Mouse (Mus musculus): ENCODE measurements at regions not wholly inside any gene's neighbourhood (a gene's known extent, or its start where the extent isn't known, plus 50 kb on each side); places are given as distances from the start of the nearest gene placed in this dataset.

GRCm38 (mm10) chr12:25785646-25786606 lies 629.1 kb downstream of the Rnf144a start:
- DNase-seq (ENCODE audit: low spot score in 2 of 2) = no peak

- DNase-seq (ENCODE audit: low spot score in 2 of 2) = no peak
Observed at GRCm38 (mm10) chr12:25784401-25784800, 630.7 kb downstream of the Rnf144a start.

DNA sequence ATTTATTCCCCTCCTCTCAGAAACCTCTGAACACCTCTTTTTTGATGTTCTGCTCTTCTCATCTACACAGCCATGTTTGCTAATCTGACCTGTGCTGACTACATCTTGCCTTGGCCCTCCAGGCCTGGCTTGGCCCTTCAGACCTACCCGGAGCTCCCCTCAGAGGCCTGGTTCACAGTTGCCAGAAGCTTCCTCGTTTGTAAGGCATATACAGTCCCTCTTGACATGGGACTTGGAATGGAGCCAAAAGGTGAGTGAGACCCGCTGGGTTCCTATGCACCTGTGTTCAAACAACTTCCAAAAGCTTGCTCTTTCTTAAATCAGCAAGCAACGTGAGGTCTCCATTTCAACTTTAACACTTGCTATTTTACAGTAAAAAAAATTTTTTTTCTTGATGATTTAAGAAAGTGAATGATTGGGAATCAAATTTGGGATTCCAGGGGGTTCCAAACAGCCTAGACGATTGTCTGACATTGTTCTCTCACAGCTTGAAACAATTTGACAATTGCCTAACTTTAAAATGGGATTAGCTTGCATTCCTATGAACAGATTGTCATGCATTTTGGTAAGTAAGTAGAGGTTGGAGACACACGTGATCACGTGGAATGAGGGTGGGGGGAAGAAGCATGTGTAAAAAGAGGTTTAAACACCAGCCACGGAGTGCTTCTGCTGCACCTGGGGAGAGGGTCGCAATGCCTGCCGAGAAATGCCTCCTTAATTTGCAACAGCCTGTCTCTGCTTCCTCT lies 631.9 kb downstream of the Rnf144a start:
- DNase-seq (ENCODE audit: low spot score in 2 of 2) = no peak

DNA sequence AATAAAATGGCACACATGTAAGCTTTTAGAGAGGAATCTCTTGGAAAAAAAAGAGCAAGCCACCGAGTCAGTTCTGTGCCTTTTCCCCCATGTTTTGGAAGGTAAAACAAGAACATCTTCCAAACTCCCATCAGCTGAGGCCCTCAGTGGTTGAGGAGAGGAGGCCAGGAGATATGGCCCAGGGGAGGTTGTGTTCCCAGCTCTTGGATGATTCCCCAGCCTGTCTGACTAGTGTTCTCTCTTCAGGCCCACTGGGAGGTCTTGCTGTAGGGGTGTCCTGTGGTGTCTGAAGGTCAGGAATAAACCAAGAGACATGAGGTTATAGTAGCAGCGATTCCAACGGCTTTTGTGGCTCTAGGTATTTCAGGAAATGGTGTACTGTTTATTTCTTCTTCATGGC lies 643.2 kb downstream of the Rnf144a start:
- DNase-seq (ENCODE audit: low spot score in 2 of 2) = no peak

- no peak for DNase-seq (ENCODE audit: low spot score in 2 of 2)
Observed at GRCm38 (mm10) chr12:25768644-25769043, 646.4 kb downstream of the Rnf144a start.

GRCm38 (mm10) chr12:25763061-25763460 lies 652.0 kb downstream of the Rnf144a start:
- DNase-seq (ENCODE audit: low spot score in 2 of 2) = peak; percentile 26 to 40

DNA sequence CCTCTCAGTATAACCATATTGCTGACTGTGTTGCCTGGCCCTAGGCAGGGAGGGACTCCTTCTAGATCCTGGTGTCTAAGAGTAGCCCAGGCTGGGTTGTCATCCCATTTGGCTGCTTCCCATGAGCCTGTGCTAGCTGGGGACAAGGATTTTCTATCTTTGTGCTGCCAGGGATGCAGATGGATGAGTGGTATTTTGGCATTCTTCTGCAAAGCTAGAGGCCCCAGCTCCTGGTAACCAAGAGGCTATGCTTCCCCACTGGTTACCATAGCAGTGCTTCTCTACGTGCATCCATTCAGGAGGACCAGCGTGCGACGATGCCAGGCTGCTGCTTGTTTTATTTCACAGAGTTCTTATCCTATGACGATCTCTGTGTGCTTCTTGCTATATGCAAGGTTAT lies 658.0 kb downstream of the Rnf144a start:
- DNase-seq (ENCODE audit: low spot score in 2 of 2) = peak; percentile 3 to 24

DNA sequence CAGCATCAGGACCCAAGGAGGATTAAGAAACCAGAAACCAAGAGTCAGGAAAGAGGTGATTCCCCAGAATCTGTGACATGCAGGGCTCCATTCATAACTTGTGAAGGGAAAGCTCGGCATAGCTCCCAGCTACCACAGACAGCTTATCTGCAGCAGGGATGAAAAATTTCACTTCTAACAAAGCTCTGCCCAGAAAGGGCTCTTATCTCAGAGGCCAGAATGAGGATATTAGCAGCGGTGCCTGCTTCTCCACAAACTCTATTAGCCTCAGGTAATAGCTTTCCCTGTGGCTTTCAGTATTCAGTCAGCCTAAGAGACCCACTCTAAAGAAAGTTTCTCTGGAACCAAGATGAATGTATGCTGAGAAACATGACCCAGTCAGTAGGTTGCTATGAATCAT lies 636.9 kb upstream of the Id2 start:
- no peak for DNase-seq (ENCODE audit: low spot score in 2 of 2)

DNA sequence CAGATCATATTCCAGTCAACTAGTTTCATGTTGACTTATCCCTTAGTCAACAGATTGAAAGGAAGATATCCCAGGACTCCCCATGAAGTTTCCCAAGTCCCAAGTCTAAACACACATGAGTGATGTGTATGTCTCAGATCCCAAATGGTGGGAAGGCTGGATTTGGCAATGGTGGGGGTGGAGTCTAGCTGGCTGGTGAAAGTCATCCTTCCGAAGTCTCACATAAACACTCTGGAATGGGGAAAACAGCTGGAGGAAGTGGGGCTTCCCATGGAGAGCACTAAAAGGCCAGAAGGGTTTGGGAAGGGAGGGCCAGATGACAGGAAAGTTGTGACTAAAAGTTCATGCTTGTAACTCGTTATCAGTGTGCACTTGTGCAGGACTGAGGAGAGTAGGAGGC lies 628.8 kb upstream of the Id2 start:
- no peak for DNase-seq (ENCODE audit: low spot score in 2 of 2)

DNA sequence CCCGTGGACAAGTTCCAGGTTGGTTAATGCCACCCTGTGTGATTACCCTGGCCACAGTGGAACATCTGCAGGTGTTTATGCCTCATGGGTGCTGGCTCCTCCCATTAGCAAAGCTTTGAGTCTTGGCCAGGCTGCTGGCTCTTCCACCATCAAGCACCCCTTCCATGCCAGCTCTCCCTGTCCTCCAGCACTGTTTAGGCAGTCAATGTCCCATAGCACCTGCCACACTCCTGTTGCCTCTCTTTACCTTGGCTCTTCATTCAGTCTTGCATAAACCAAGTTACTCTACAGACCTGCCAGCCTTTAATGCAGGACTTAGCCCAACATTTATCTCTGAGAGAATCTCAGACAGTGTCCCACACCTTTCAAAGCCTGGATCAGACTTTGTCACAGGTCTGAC lies 614.2 kb upstream of the Id2 start:
- DNase-seq (ENCODE audit: low spot score in 2 of 2) = no peak

DNA sequence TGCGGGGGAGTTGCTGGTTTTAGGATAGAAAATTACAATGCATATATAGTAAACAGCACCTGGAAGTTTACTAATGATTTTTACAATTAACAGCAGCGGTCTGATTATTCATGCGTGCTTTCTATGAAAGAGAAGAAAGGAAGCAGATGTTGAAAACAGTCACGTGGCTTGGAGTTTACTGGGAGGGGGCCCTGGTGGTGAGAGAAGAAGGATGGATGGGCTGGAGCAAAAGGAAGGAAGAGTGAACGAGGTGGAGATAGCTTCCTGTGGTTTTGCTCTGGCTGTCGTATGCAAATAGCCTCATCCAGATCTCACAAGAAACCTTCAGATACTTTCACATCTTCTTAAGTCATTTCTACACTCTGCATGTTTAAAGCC lies 606.1 kb upstream of the Id2 start:
- no peak for DNase-seq (ENCODE audit: low spot score in 2 of 2)

DNA sequence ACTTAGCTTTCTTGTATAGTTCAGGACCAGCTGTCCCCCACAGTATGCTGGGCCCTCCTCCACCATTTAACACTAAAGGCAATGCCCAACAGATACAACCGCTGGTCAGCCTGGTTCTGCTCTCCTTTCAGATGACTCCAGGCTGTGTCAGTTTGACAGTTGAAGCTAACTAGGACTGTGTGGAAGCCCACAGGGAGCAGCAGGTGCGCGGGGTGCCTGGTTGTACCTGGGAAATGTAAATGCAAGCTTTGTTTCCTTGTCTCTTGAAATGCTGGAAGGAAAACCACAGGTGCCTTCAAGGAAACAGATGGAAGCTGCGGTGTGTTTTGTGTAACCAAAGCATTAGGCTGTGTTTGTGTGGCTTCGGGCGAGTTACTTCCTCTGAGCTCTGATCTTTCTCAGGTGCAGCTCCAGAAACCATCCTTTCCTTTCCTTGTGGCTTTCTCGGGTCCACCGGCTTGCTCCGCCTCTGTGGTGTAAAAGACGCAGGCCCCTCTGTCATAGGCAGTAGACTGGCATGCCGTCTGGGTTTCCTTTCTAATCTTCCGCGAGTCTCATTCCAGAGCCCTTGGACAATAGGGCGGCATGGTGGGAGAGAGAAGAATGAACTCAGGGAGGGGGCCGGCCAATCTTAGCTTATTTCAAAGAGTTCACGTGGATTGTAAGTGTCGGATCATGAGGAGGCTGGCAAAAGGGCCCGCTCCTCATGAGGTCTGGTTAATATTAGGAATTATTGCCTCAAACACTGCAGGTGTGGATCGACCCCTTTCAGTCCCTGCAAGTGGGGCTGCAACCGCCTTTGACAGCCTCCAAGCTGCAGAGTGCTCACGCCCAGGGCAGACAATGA lies 605.5 kb upstream of the Id2 start:
- no peak for DNase-seq (ENCODE audit: low spot score in 2 of 2)

GRCm38 (mm10) chr12:25687063-25687462 lies 590.1 kb upstream of the Id2 start:
- no peak for DNase-seq (ENCODE audit: low spot score in 2 of 2)

- no peak for DNase-seq (ENCODE audit: low spot score in 2 of 2)
Observed at GRCm38 (mm10) chr12:25676631-25677030, 579.7 kb upstream of the Id2 start.

GRCm38 (mm10) chr12:25668336-25668735 lies 571.4 kb upstream of the Id2 start:
- DNase-seq (ENCODE audit: low spot score in 2 of 2) = peak; percentile 30 to 48

GRCm38 (mm10) chr12:25654456-25654855 lies 557.5 kb upstream of the Id2 start:
- peak in 1 of 2 experiments; percentile 27 for DNase-seq (ENCODE audit: low spot score in 2 of 2)

DNA sequence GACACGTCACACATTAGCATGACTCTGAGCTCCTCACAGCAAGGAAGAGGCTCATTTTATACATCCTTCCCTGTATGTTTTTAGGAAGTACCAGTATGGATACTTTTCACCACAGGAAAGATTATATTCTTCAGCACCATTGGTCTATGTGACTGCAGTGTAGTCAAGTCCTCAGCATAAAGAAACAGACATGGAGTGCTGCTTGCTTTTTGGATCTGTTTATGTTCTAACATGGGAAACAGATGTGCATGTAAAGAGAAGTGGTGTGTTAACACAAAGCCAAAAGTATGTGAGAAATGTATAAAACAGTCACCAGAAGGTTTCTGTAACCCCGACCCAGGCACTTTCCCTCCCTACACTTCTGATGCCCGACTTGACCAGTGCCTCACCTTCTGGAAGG lies 553.3 kb upstream of the Id2 start:
- DNase-seq (ENCODE audit: low spot score in 2 of 2) = no peak

- DNase-seq (ENCODE audit: low spot score in 2 of 2) = no peak
Observed at GRCm38 (mm10) chr12:25628081-25628480, 531.1 kb upstream of the Id2 start.

DNA sequence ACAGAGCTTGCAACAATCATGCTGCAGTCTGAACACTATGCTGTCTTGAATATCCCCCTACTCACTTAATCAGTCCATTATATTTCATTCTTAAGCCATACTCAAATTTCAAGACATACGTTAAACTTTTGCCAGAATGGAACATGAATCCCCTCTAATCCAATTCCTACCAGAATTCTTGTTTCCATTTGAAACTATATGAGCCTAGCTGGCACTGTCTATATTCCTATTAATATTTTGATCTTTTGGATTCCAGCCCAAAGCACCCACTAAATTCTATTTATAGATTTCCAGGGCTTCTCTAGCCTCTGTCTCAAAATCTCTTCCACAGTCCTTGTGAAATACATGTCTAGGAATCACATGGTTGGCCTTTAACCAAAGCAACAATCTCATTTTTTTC lies 528.9 kb upstream of the Id2 start:
- no peak for DNase-seq (ENCODE audit: low spot score in 2 of 2)

DNA sequence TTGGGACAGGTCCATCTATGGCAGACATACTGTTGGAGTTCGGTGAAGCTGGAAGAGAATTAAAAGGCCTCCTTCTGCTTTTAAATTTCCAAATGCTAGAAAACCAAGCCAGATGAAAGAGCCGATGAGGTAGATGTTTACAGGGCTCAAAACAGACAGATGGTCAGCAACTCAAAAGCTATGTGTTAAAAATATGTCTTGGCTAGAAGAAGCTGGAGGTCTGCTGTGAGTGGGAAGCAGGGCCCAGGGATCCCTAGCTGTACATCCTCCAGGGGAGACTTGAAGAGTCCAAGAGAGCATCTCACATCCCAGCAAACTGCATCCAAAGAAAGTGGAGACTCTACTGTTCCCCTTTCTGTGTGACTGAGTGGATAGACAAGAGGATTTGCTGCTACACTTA lies 526.5 kb upstream of the Id2 start:
- peak in 1 of 2 experiments; percentile 26 for DNase-seq (ENCODE audit: low spot score in 2 of 2)

- DNase-seq (ENCODE audit: low spot score in 2 of 2) = peak in 1 of 2 experiments; percentile 46
Observed at GRCm38 (mm10) chr12:25621142-25621541, 524.2 kb upstream of the Id2 start.

DNA sequence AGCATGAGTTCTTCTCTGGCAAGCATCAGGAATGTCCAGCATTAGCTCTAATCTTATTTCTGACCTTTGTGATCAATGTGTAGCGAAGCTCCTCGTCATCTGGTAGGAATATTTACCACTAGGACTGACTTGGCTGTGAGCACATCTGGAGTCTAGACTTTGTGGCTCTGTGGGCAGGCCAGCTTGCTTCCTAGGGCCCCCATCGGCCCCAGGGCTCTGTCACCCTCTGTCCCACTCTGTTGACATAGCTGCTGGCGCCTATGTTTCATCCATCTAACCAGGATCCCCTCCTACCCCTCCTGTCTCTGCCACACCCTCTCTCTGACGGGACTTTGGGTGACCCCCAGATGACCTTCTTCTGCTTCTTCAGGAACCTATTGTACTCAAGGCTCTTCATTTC lies 520.6 kb upstream of the Id2 start:
- DNase-seq (ENCODE audit: low spot score in 2 of 2) = no peak
